Mouse (Mus musculus) intestine, embryonic 15.5 days (tissue): ENCODE measurements around the gene Egln3. TPM values are rescaled to one million over a fixed set of nuclear protein-coding genes. Genes with fewer than 3 reads are reported as not detected.

ENCODE experiments used
- ATAC-seq: fragments of 200-750 bp; cut with Nextera tagmentation; 2 replicates; pipeline ENCODE4 v1.8.0; 2017; ENCODE audit warnings: moderate TSS enrichment, moderate library complexity
- H3K27ac ChIP-seq: fragments of 300-500 bp; sonication (generic); 2 replicates; pipeline ENCODE4 v1.5.1; 2015; ENCODE audit warnings: mild to moderate bottlenecking, inconsistent platforms
- H3K27me3 ChIP-seq: fragments of 300-500 bp; sonication (generic); replicated peaks from 2 replicates; pipeline ENCODE4 v1.6.1; 2015; ENCODE audit warnings: inconsistent platforms
- H3K36me3 ChIP-seq: fragments of 300-500 bp; sonication (generic); 2 replicates; pipeline ENCODE4 v1.6.1; 2015; ENCODE audit warnings: inconsistent platforms
- H3K4me1 ChIP-seq: fragments of 300-500 bp; sonication (generic); replicated peaks from 2 replicates; pipeline ENCODE4 v1.6.1; 2015; ENCODE audit warnings: inconsistent platforms
- H3K4me2 ChIP-seq: fragments of 300-500 bp; sonication (generic); replicated peaks from 2 replicates; pipeline ENCODE4 v1.6.1; 2015; ENCODE audit warnings: mild to moderate bottlenecking, inconsistent platforms
- H3K4me3 ChIP-seq: fragments of 300-500 bp; sonication (generic); replicated peaks from 2 replicates; pipeline ENCODE4 v1.5.1; 2015; ENCODE audit warnings: inconsistent platforms
- H3K9ac ChIP-seq: fragments of 300-500 bp; sonication (generic); 2 replicates; pipeline ENCODE4 v1.6.1; 2015; ENCODE audit warnings: inconsistent platforms
- H3K9me3 ChIP-seq: fragments of 300-500 bp; sonication (generic); 2 replicates; pipeline ENCODE4 v1.6.1; 2016; ENCODE audit warnings: inconsistent platforms
- WGBS: fragments of 180-500 bp; shearing (Covaris S2); methylation state at CpG from one replicate; pipeline ENCODE4 v1.1.7; 2015; 5-methylcytosine and 5-hydroxymethylcytosine counted together
- polyA plus RNA-seq: library from polyadenylated mRNA; unstranded; fragments of >200 nt; fragmentation: Nextera tagmentation; extraction: Ambion mirVana; gene quantifications from 2 replicates; pipeline ENCODE4 v1.2.1, GENCODE M21; 2015

Gene Egln3
- polyA plus RNA-seq, 1 experiment from 2014 or later = 57.9 TPM

GRCm38 (mm10) chr12:54222036-54222760 is 18.5 kb upstream of the Egln3 start:
- H3K27me3 ChIP-seq = no peaks in the 10 kb centered on the region
- no peak overlapping the region for H3K27ac ChIP-seq
- H3K4me3 ChIP-seq = no peak overlapping the region
- no peaks in the 10 kb centered on the region for H3K4me1 ChIP-seq
- no peaks in the 10 kb centered on the region for H3K36me3 ChIP-seq
- no peak for ATAC-seq
- WGBS = 65% methylated on average over 12 of the region's 12 CpGs
- no peak overlapping the region for H3K4me2 ChIP-seq
- H3K9ac ChIP-seq = no peak overlapping the region
- H3K9me3 ChIP-seq = no peaks in the 10 kb centered on the region

DNA sequence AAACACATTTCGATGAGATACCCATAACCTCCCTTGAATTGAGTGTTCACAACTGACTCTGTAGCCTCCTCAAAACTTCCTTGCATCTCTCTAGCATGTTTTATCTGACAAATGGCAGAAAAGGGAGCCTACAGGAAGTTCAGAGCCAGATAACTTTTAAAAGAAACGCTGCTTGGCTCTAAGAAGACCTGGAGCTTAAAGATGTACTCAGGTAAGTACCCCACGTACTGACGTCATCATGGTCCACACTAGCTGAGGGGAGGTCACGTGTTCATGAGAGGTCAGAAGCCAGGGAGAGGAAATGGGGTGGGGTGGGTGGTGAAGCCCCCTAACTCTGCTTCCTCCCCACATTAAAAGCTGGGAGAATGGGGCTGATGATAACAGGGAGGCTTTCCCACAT is 13.0 kb upstream of the Egln3 start:
- H3K4me1 ChIP-seq = peaks cover 4% of the 10 kb centered on the region; the same call in 1 of the 2 replicates
- no peak overlapping the region for H3K4me3 ChIP-seq
- no peaks in the 10 kb centered on the region for H3K9me3 ChIP-seq
- WGBS = 64% methylated on average over 5 of the region's 5 CpGs
- H3K9ac ChIP-seq = no peak overlapping the region
- H3K27ac ChIP-seq = no peak overlapping the region
- H3K36me3 ChIP-seq = no peaks in the 10 kb centered on the region
- no peak overlapping the region for H3K4me2 ChIP-seq
- ATAC-seq = no peak
- no peaks in the 10 kb centered on the region for H3K27me3 ChIP-seq

GRCm38 (mm10) chr12:54214426-54214825 is 10.8 kb upstream of the Egln3 start:
- Histone ChIP-seq H3K36me3 (no peaks in the 10 kb centered on the region), H3K9me3 (no peaks in the 10 kb centered on the region), H3K4me2 (peak overlapping the region; percentile 26), H3K4me1 (peaks cover 4% of the 10 kb centered on the region; the same call in 1 of the 2 replicates), H3K4me3 (no peak overlapping the region), H3K27ac (peak overlapping the region; percentile 51), H3K9ac (no peak overlapping the region), H3K27me3 (no peaks in the 10 kb centered on the region)
- ATAC-seq = peak; percentile 92
- WGBS = 19% methylated on average over 6 of the region's 6 CpGs

DNA sequence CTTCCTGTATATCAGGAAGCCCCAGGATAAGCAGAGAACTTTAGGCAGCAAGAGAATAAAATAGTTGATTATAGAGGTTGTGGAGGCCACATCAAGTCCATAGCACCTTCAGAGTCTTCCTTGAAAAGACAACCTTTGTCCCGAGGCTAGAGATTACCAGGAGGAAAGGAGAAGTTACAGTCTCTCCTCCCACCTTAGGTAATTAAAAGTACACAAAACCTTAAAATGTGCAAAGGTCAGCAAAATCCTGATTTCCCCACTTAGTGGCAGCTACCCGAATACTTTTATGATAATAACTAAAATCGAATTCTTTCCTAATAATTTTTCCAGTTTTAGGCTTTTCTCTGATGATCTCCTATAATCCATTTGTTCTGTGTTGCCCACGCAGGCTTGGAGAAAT is 10.2 kb upstream of the Egln3 start:
- Histone ChIP-seq H3K4me1 (peaks cover 7% of the 10 kb centered on the region), H3K36me3 (no peaks in the 10 kb centered on the region), H3K4me3 (no peak overlapping the region), H3K27me3 (no peaks in the 10 kb centered on the region), H3K27ac (peak overlapping the region; percentile 72), H3K9ac (no peak overlapping the region), H3K9me3 (no peaks in the 10 kb centered on the region), H3K4me2 (peak overlapping the region; percentile 26; the same call in 1 of the 2 replicates)
- peak; percentile 82 for ATAC-seq
- WGBS = 58% methylated on average over 4 of the region's 4 CpGs

DNA sequence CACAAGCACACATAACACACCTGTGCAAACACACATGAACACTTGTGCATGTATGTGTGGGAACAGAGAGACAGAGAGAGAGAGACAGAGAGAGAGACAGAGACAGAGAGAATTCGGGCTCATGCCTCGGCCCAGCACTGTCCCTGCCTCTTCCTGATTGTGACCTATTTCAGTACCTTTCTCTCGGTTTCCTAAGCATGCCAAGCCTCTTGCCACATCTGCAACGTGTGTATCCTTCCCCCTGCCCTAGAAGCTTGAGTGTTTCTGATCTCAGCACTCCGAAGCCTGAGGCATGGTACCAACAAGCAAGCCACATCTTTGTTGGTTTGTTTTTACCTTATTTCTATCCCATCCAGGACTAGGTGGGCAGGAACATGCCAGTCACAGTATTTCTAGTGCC is 9.6 kb upstream of the Egln3 start:
- Histone ChIP-seq H3K4me3 (no peak overlapping the region), H3K9ac (no peak overlapping the region), H3K27me3 (no peaks in the 10 kb centered on the region), H3K9me3 (no peaks in the 10 kb centered on the region), H3K27ac (peak overlapping the region; percentile 72), H3K4me2 (no peak overlapping the region), H3K36me3 (no peaks in the 10 kb centered on the region), H3K4me1 (peaks cover 11% of the 10 kb centered on the region)
- 65% methylated on average over 5 of the region's 5 CpGs for WGBS
- ATAC-seq = no peak

GRCm38 (mm10) chr12:54209182-54209563 is 5.5 kb upstream of the Egln3 start:
- Histone ChIP-seq H3K4me2 (no peak overlapping the region), H3K27me3 (no peaks in the 10 kb centered on the region), H3K36me3 (no peaks in the 10 kb centered on the region), H3K4me3 (no peak overlapping the region), H3K9me3 (no peaks in the 10 kb centered on the region), H3K9ac (no peak overlapping the region), H3K27ac (no peak overlapping the region), H3K4me1 (peaks cover 19% of the 10 kb centered on the region)
- WGBS = 35% methylated on average over 6 of the region's 6 CpGs
- ATAC-seq = no peak

GRCm38 (mm10) chr12:54208433-54209181 is 4.9 kb upstream of the Egln3 start:
- 38% methylated on average over 8 of the region's 8 CpGs for WGBS
- H3K4me1 ChIP-seq = peaks cover 22% of the 10 kb centered on the region
- no peak overlapping the region for H3K4me3 ChIP-seq
- no peak for ATAC-seq
- no peak overlapping the region for H3K27ac ChIP-seq
- no peak overlapping the region for H3K9ac ChIP-seq
- H3K9me3 ChIP-seq = no peaks in the 10 kb centered on the region
- no peak overlapping the region for H3K4me2 ChIP-seq
- H3K27me3 ChIP-seq = no peaks in the 10 kb centered on the region
- H3K36me3 ChIP-seq = no peaks in the 10 kb centered on the region

DNA sequence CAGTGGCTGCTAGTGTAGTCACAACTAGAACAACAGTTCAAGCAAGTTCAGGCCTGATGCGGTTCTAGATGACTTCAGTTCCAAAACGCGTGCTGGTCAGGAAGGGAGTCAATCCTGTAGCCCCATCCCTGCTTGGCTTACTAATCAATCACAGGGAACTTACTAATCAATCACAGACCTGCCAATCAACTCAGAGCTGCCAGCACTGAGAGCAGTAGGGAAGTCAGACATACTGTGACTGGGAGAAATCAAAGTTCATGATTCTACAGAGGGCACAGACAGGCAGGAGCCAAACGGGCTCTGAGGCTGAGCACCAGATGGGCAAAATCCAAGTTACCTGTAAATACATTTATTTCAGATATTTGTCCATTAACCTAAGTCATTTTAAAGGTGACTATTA is 2.1 kb upstream of the Egln3 start:
- Histone ChIP-seq H3K27me3 (no peaks in the 10 kb centered on the region), H3K36me3 (no peaks in the 10 kb centered on the region), H3K9ac (no peak overlapping the region), H3K4me2 (no peak overlapping the region), H3K9me3 (no peaks in the 10 kb centered on the region), H3K4me1 (peaks cover 22% of the 10 kb centered on the region), H3K4me3 (no peak overlapping the region), H3K27ac (no peak overlapping the region)
- WGBS = 87% methylated on average over 4 of the region's 4 CpGs
- ATAC-seq = no peak

- Histone ChIP-seq H3K27ac (peak overlapping the region; percentile 1; the same call in 1 of the 2 replicates), H3K9me3 (no peaks in the 10 kb centered on the region), H3K4me3 (no peak overlapping the region), H3K27me3 (no peaks in the 10 kb centered on the region), H3K4me1 (peaks cover 22% of the 10 kb centered on the region), H3K9ac (no peak overlapping the region), H3K4me2 (no peak overlapping the region), H3K36me3 (no peaks in the 10 kb centered on the region)
- peak; percentile 48; the same call in 1 of the 2 replicates for ATAC-seq
- 8% methylated on average over 1 of the region's 1 CpGs for WGBS
Observed at GRCm38 (mm10) chr12:54205195-54205594, 1.5 kb upstream of the Egln3 start.

- H3K4me1 ChIP-seq = peaks cover 21% of the 10 kb centered on the region
- peak overlapping the region; percentile 79 for H3K4me3 ChIP-seq
- H3K4me2 ChIP-seq = peak overlapping the region; percentile 89
- no peaks in the 10 kb centered on the region for H3K36me3 ChIP-seq
- 1% methylated on average over 55 of the region's 55 CpGs for WGBS
- ATAC-seq = peak; percentile 58
- H3K9me3 ChIP-seq = no peaks in the 10 kb centered on the region
- peak overlapping the region; percentile 88 for H3K27ac ChIP-seq
- H3K9ac ChIP-seq = peak overlapping the region; percentile 90
- no peaks in the 10 kb centered on the region for H3K27me3 ChIP-seq
Observed at GRCm38 (mm10) chr12:54202765-54203655, 650 bp downstream of the Egln3 start.

GRCm38 (mm10) chr12:54202276-54202675 is 1.4 kb downstream of the Egln3 start:
- Histone ChIP-seq H3K4me1 (peaks cover 26% of the 10 kb centered on the region), H3K4me3 (peak overlapping the region; percentile 79), H3K9me3 (no peaks in the 10 kb centered on the region), H3K36me3 (no peaks in the 10 kb centered on the region), H3K4me2 (peak overlapping the region; percentile 89), H3K27ac (peak overlapping the region; percentile 88; the same call in 1 of the 2 replicates), H3K27me3 (no peaks in the 10 kb centered on the region), H3K9ac (peak overlapping the region; percentile 90)
- 24% methylated on average over 6 of the region's 6 CpGs for WGBS
- no peak for ATAC-seq

- Histone ChIP-seq H3K36me3 (no peaks in the 10 kb centered on the region), H3K9me3 (no peaks in the 10 kb centered on the region), H3K4me3 (peak overlapping the region; percentile 79), H3K27ac (peak overlapping the region; percentile 49; the same call in 1 of the 2 replicates), H3K27me3 (no peaks in the 10 kb centered on the region), H3K9ac (no peak overlapping the region), H3K4me2 (peak overlapping the region; percentile 89), H3K4me1 (peaks cover 33% of the 10 kb centered on the region)
- WGBS = 31% methylated on average over 6 of the region's 6 CpGs
- no peak for ATAC-seq
Observed at GRCm38 (mm10) chr12:54200856-54201255, 2.8 kb downstream of the Egln3 start.
